Mouse (Mus musculus) MEL-GATA-1-ER (cell line): ENCODE measurements at regions not wholly inside any gene's neighbourhood (a gene's known extent, or its start where the extent isn't known, plus 50 kb on each side); places are given as distances from the start of the nearest gene placed in this dataset.

Source experiments
- DNase-seq: peaks from one replicate; pipeline ENCODE4 v3.0.0-alpha.2; 2012; ENCODE audit warnings: low read depth; ENCODE audit errors: extremely low read depth

DNA sequence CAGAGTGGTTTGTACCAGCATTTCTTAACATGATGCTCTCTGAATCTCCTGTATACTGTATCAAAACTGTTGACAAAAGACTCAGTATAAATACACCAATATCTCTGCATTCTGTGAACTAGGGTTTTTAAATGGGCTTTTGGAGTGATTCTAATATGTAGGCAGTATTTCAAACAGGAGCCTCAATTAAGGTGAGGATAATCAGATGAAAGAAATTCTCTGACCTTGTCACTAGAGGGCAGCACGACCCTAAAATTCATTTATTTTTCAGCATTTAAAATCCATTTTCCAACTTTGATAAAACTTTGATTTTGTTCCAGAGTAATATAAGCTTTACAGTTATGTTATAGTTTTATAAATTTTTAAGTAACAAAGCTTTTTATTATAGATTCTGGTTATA, 114.5 kb downstream of the Rfx6 start:
- peak; percentile 8 for DNase-seq

DNA sequence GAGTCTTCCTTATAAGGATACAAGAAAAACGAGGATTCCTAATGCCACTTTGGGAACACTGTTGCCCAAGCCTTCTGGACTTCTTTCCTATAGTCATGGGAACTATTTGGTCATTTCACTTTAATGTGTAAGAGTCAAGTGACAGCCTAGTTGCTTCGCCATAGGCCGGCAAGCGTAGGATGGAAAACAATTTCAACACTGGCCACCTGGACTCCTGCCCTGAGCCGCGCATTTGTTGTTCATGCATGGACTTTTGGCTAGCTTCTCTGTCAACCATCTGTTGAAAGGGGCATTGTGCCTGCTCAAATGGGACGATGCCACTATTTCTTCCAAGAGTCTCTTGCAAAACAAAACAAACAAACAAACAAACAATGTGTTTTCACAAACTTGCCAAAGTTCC, 116.3 kb downstream of the Rfx6 start:
- no peak for DNase-seq

DNA sequence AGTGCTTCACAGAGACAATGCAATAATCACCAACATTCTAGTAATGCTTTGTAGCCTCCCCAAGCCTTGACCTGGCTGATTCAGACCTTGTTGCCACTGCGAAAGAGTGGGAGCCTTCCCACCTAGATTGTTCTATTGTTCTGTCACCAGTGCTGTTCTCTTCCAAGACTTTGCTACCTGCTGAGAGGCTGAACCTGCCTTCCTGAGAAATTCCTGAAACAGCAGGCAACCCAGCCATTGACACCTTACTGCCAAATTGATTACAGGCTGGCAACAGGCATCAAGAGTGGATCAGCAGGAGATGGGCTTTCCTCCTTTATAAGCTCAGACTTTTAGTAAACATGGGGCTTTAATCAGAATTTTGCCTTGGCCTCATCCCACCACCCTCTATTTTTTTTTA, 139.1 kb downstream of the Rfx6 start:
- DNase-seq, result no peak

DNA sequence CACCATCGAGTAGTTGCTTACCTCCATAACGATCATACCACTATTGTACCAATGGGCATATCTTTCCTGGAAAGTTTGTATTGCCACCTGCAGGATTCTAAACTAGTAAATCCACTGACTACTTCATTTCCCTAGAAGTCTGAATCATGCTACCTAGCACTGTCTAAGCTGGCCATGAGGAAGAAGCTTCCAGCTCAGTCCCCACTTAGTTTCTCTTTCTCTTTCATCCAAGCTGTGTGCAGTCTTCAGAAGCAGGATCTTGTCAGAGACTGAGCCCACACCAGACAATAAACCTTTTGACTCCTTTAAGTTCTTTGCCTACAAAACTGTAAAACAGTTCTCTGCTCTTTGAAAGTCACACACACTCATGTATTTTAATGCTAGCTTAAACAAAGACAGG, 146.3 kb downstream of the Rfx6 start:
- no peak for DNase-seq

DNA sequence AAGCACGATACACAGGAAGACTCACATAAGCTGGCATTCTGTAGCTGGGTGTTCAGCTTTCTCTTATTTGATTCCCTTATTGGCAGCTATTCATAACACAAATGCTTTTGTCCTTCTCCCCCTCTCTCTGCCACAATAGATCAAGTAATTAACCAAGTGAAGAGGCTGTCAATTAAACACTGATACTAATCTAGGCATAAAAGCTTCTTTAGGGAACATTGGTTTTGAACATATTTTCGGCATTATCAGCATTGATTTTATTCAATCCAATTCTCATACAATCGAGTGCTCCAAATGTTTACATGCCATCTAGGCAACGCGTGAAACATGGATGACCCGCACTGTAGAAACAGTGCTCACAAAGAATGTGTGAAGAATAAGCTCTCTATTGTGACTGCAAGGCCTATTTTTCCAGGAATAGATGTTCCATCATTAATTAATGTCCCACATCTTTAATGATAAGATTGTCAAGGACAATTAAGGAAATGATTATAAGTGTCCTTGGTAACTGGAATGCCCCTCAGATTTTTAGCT, 148.9 kb downstream of the Rfx6 start:
- DNase-seq, result no peak

DNA sequence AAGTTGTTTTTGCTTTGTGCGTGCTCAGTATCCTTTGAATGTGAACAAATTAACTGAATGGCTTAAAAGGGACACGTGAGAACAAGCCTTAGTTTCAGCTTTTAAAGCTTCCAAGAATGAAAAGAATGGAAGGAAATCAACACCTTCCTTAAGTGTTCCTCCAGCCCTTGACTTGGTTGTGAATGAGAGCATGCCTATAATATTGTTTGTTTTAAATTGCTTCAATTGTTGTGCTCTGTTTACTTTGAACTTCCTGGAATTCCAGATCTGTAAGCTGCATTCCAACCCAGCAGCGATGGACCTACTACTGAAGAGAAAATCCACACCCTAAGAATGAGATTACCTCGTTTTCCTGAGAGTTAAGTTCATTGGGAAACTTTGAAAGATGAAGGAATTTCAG, 154.9 kb downstream of the Rfx6 start:
- DNase-seq, result no peak

DNA sequence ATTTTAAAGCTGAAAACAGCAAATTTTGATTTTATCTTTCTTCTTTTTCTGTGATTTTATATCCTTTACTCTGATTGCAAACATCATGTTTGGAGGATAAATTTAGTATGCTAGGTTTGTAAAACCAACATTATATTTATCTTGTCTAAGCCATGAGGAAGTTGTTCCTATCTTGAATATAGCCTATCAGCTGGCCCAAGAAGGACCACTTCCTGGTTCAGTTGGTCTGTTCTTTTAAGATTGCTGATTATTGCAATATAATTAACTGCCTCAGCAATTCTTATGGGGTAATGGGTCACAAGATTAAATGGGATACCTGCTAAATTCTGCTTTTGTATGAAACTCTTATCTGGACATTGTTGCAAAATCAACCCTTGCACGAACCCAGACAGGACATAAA, 165.5 kb downstream of the Rfx6 start:
- peak; percentile 1 for DNase-seq

DNA sequence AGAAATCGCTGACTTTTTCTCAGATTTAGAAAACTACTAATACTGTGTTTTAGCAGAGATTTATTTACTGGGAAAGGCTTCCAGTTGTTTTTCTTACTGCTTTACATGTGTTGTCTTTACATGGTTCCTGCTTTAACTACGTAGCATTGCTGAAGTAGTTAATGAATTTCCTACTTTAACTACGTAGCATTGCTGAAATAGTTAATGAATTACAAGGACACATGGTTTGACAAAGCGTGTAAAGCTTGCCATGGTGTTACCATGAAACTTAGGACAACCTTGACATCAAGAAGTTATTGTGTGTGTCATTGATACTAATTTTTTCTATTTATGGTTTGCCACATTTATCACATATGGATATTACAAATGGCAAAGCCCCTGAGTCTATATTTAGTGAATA, 168.7 kb downstream of the Rfx6 start:
- DNase-seq, result no peak

DNA sequence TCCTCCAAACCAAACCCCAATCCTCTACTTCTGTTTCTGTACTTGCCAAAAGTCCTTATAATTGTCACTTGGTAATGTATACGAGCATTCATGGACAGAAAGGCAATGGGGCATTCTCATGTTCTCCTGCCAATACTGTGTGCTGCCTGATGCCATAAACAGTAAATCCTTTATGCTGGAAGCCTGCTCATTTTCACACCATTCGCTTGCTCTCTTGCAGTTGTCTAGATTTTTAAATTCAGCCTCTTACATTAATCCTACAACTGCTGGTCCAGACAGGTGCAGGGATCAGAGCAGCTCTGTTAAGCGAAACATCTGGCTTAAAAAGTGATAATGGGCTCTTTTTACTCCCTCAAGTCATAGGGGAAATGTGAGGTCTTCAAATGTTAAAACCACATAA, 152.9 kb upstream of the Vgll2 start:
- DNase-seq, result no peak

DNA sequence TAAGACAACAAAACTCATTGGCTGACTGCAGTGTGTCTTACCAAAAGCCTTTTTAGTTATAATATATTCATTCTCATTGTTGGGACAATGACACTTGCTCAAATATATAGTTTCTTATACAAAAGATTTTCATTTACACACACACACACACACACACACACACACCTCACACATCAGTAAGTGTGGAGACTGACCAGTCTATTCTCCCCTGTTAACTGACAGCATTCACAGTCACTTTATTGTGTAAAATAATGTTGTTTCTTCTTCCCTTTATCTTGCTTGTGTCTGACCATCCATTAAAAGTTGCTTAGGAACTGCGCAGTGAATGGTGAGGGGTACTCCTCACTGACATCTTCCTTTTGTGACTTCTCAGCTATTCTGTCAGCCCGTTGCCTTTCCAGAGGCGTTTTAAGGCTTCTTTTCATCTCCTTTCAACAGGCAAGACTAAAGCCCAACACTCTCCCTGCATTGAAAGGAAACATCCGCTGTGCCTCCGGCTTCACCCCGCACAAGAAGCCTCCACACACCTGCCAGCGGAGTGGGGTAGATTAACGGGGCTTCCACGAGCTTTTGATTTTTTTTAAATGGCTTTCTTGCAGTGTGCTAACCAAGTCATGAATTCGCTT, 111.1 kb upstream of the Vgll2 start:
- DNase-seq, result no peak

DNA sequence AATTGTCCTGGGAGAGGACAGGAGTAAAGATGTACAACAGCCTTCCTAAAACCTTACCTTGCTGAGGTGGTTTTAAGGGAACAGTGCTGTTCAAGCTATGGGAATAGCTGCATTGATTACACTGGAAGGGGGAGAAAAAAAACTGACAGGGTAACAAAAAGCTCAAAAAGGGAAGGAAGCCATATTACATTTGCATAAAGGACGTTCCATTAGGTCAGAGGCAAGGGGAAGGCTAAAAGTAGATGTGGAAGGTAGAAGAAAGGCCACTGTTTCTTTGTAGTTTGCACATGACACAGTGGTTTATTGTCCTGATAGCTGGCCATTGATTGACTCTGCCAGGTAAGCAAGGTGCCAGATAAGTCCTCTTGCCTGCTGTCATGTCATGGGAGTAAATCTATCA, 110.2 kb upstream of the Vgll2 start:
- DNase-seq, result no peak

DNA sequence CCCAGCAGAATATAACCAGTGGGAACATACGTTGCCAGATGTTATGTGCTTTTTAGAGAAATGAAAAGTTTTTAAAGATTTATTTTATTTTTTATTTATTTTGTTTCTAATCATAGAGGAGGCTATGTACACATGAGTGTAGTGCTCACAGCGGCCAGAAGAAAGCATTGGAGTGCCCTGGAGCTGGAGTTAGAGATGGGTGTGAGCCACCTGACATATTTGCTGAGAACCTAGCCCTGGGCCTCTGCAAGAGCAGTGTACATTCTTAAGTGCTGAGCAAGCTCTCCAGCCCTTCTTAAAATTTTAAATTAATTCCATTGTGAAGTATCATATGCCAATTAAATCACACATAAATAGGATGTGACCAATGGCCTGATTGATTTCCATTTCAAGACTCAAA, 95.7 kb upstream of the Vgll2 start:
- no peak for DNase-seq

DNA sequence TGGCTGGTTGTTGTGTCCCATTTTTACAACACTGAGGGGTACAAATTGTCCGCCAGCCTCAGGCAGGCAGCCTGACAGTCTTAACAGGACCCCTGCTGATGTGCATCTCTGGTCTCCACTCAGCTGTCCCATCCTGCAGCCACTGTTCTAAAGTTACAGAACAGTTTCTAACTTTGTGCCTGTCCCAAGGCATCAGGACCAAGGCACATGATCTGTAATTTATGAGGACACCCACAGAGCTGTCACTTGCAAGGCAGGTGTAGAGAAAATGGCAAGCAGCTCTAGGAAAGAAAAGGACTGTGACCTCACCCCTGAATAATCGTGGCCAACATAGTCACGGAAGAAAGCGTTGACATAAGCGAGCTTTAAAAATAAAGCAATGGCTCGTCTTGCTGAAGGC, 93.0 kb upstream of the Vgll2 start:
- no peak for DNase-seq

DNA sequence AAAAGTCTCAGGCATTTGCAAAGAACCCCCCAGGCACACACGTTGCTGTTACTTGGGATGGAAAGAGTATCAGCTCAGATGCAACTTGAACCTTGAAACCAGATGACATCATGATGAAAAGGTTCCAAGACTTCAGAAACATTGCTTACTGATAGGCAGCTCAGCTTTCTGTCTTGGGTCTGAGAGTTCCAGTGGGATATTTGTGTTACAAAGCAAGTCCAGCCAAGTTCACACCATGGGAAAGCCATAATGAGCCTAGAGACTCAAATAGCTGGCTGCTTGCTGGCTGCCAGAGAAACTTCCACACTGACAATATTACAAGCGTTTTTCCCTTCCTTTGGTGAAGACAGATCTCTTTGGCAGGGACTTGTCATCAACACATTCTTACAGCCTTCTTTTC, 92.0 kb upstream of the Vgll2 start:
- no peak for DNase-seq

DNA sequence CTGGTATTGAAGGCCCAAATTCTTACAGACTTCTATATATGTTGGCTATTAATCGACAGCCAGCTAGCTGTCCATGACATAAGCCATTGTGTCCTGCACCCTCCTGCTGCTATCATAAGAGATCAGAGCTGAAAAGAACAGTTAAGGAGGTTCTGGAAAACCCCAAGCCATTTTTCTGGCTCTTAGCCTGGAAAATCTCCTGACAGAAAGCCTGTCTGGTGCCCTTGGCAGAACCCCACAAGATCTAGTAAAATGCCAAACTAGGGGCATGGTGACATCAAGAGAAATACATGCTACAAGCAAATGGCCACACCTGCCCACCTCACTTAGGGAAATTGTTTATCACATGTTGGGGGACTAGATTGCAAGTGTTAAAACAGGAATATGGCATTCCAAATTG, 91.6 kb upstream of the Vgll2 start:
- DNase-seq, result no peak

DNA sequence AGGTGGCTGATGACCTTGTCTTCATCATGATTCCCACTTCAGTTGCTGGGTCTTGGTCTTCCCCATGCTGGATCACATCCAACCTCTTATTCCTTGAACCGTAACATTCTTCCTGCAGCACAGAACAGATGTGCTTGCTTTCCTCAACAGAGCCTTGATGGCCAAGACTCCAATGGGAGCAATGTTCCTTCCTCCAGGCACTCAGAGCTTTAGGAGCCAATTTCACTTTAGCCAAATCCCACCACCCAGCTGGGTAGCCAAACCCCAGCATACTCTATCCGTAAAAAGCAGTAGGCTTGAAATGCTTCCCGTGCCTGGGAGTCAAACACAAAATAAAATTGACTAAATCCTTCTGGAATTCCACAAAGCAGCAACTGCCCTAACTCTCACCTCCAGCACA, 86.8 kb upstream of the Vgll2 start:
- no peak for DNase-seq

DNA sequence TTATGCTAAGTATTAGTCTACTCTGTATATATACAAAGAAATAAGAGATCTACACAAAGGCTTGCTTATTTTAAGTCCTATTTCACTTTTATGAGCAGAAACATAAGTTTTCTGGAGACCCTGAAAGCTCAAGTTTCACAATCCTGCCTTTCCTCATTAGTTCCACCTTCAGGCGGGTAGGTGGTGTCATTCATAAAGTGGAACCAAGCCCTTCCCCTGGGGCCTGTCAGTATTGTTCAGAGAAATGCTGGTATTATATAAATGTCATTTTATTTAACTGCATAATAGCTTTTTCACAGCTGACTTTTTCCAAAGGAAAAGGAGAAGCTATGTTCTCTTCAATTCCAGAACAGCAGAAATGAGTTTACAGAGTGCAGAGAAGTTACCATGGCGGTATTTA, 81.1 kb upstream of the Vgll2 start:
- DNase-seq, result no peak

DNA sequence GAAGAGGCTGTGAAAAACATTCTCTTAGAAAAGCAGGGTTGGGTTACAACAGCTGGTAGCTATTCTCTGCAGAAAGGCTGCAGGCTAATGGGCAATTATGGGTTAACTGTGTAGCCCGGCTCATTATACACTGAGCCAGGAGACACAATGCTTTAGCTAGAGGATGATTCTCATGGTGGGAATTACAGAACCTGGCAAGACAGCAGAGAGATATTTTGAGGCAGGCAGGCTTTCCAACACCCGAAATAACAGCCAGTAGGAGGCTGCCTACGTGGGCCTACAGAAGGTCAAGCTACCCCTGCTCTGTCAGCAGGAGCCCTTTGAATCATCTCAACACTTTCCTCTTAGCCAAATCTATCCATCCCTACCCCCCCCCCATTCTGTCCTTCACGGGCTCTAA, 76.6 kb upstream of the Vgll2 start:
- DNase-seq, result no peak

DNA sequence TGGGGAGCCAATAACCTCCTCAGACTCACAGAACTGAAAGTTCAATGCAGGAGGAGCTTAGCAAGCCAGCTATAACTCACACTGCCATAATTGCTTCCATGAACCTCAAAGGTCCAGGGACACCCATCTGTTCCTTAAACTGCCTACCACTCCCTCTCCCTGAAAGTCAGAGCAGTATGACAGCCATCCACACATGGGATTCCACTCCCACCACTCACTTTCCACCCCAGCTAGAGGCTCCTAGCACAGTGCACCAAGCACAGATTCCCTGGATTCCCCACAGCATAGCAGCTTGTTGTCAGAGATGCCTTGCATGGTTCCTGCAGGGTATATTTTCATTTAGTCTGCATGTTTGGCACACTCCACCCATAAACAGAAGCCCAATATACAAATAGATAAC, 76.1 kb upstream of the Vgll2 start:
- no peak for DNase-seq

DNA sequence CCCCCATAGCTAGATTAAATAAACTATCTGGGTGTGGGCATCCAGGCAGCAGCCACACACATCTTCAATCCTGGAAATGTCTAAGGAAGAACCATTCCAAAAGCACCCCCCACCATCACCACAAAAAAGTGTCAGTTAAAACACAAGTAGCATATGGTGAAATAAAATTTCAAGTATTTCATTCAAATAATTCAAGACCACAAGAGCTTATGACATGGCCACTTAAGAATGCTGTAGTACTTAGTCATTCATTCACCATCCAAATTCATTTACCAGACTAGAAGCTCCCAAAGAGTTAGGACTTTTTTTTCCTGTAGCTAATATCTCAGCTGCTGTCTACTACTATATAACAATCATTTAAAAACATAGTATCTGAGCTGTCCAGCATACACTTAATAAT, 75.4 kb upstream of the Vgll2 start:
- no peak for DNase-seq

DNA sequence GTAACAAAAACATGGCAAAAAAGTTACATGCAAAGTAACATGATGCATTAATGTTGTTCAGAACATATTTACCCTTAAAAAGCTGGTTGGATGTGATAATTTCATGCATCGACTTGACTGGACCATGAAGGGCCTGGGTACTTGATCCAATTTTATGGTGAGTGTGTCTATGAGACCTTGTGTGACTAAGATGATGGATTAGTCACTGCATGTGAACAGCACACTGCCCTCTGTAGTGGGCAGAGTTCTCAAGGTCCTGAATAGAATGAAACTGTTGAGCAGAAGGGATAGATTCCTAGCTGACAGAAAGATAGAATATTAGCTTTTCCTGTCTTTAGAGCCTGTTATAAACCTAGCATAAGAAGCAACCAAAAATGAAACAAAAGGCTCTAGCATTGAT, 72.3 kb upstream of the Vgll2 start:
- no peak for DNase-seq

DNA sequence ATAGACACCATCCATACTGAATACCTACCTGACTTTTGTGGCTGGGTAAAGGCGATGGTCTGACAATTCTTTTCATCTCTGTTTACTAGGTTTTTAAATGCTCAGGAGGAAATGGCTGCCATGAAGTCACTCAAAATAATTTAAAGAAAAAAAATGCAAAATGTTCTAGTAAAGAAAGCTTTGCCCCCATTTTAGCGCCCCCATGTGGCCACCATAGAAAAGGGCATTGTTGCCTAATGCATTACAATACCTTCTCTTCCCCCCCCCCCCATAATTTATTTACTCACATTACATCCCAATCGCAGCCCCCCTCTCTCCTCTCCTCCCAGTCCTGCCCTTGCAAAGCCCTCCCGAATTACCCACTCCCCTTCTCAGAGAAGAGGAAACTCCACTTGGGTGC, 70.3 kb upstream of the Vgll2 start:
- DNase-seq, result no peak

DNA sequence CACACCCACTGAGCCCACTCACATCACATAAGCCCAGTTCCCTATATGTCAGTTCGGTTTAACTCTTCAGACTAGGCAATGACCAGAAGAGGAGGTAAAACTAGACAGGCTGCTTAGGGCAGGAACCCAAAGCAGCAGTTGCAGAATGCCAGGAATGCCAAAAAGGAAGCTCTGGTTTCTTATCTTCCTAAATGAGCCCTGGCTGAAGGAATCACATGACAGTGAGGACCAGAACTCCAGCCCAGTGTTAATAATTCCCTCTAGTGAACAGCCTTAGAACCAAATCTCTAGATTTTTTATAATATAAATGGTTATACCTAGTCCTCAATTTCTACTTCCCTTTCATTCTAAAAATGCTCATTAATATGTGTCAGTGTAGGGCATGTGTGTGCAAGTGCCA, 65.8 kb upstream of the Vgll2 start:
- DNase-seq, result no peak

DNA sequence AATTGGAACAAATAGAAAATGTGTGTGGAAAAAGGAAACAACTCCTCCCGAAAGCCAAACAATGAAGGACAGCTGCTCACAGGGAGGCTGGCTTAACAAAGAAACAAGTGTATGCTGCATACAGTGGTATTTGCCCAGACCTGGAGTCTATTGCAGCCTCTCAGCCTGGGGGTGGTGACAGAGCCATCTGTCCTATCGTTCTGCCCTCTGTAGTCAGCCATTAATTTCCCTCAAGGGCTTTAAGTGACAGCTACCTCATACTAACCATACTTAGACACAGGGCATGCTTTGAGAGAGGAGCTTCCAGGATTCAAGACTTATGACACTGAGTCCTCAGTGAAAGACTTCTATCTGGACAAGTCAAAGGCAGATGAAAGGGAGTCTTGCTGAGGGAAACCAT, 60.8 kb upstream of the Vgll2 start:
- no peak for DNase-seq
